Mouse (Mus musculus) regulatory T cell (primary cell): ENCODE measurements around the gene Mrpl39.

Source experiments
- in situ Hi-C: fragments of 300-600 bp; cut with MboI, MseI; formaldehyde crosslinking; loops from one replicate; pipeline ENCODE4 v1.15.1; 2025; ENCODE audit warnings: high pct_unique_total_duplicates

Mrpl39 gene

GRCm38 (mm10) chr16:84735166-84736105 is at the start of gene Mrpl39:
Mrpl39 (minus strand) TSS chr16:84735742.
- in situ Hi-C loops = loop anchor here (5.0 kb wide), 1 partner anchor 97 kb away; the partner anchor contains the start of gene Gabpa

GRCm38 (mm10) chr16:84784966-84785365 is 49.4 kb upstream of the Mrpl39 start:
- in situ Hi-C loops = no loop called here

- in situ Hi-C loops = no loop called here
Measured at GRCm38 (mm10) chr16:84783279-84783678, 47.7 kb upstream of the Mrpl39 start.

- in situ Hi-C loops = loop anchor here (10.0 kb wide), 1 partner anchor 1075 kb away; no protein-coding TSS in a partner anchor
Measured at GRCm38 (mm10) chr16:84779718-84780117, 44.2 kb upstream of the Mrpl39 start.

- in situ Hi-C loops = loop anchor here (10.0 kb wide), 1 partner anchor 1074 kb away; no protein-coding TSS in a partner anchor
Measured at GRCm38 (mm10) chr16:84778861-84779630, 43.5 kb upstream of the Mrpl39 start.

GRCm38 (mm10) chr16:84778431-84778830 is 42.9 kb upstream of the Mrpl39 start:
- in situ Hi-C loops = loop anchor here (10.0 kb wide), 1 partner anchor 1074 kb away; no protein-coding TSS in a partner anchor

GRCm38 (mm10) chr16:84776089-84776784 is 40.7 kb upstream of the Mrpl39 start:
- in situ Hi-C loops = loop anchor here (10.0 kb wide), 1 partner anchor 1071 kb away; no protein-coding TSS in a partner anchor

- in situ Hi-C loops = loop anchor here (10.0 kb wide), 1 partner anchor 1071 kb away; no protein-coding TSS in a partner anchor
Measured at GRCm38 (mm10) chr16:84775356-84775755, 39.8 kb upstream of the Mrpl39 start.

- in situ Hi-C loops = loop anchor here (10.0 kb wide), 1 partner anchor 1070 kb away; no protein-coding TSS in a partner anchor
Measured at GRCm38 (mm10) chr16:84774761-84775231, 39.3 kb upstream of the Mrpl39 start.

GRCm38 (mm10) chr16:84774003-84774703 is 38.6 kb upstream of the Mrpl39 start, which contains the start of gene Jam2:
Jam2 (plus strand) TSS chr16:84774123.
- in situ Hi-C loops = loop anchor here (10.0 kb wide), 1 partner anchor 1069 kb away; no protein-coding TSS in a partner anchor

- in situ Hi-C loops = loop anchor here (10.0 kb wide), 1 partner anchor 1069 kb away; no protein-coding TSS in a partner anchor
Measured at GRCm38 (mm10) chr16:84773268-84773861, 37.8 kb upstream of the Mrpl39 start.

- in situ Hi-C loops = loop anchor here (10.0 kb wide), 1 partner anchor 1068 kb away; no protein-coding TSS in a partner anchor
Measured at GRCm38 (mm10) chr16:84772496-84773267, 37.1 kb upstream of the Mrpl39 start.

- in situ Hi-C loops = loop anchor here (10.0 kb wide), 1 partner anchor 1067 kb away; no protein-coding TSS in a partner anchor
Measured at GRCm38 (mm10) chr16:84771461-84771860, 35.9 kb upstream of the Mrpl39 start.

GRCm38 (mm10) chr16:84770891-84771290 is 35.3 kb upstream of the Mrpl39 start:
- in situ Hi-C loops = loop anchor here (10.0 kb wide), 1 partner anchor 1066 kb away; no protein-coding TSS in a partner anchor

- in situ Hi-C loops = loop anchor here (10.0 kb wide), 1 partner anchor 1065 kb away; no protein-coding TSS in a partner anchor
Measured at GRCm38 (mm10) chr16:84769619-84770464, 34.3 kb upstream of the Mrpl39 start.

GRCm38 (mm10) chr16:84769182-84769581 is 33.6 kb upstream of the Mrpl39 start:
- in situ Hi-C loops = no loop called here

GRCm38 (mm10) chr16:84767956-84768355 is 32.4 kb upstream of the Mrpl39 start:
- in situ Hi-C loops = no loop called here
